Mouse (Mus musculus) heart, postnatal 0 days (tissue): Measurements from ENCODE around the gene Prdm11. TPM values are rescaled to one million over a fixed set of nuclear protein-coding genes. Genes with fewer than 3 reads are reported as not detected.

Experiments
- ATAC-seq: fragments of 200-750 bp; cut with Nextera tagmentation; 2 replicates; pipeline ENCODE4 v1.8.0; 2017; ENCODE audit warnings: low read depth, moderate number of reproducible peaks, moderate library complexity; ENCODE audit not compliant: insufficient read depth
- DNase-seq: peaks from one replicate; pipeline ENCODE4 v3.0.0-alpha.2; 2016; ENCODE audit warnings: low spot score
- H3K27ac ChIP-seq: fragments of 300-500 bp; sonication (generic); 2 replicates; pipeline ENCODE4 v1.5.1; 2014; ENCODE audit warnings: low read depth, mild to moderate bottlenecking
- H3K27me3 ChIP-seq: fragments of 300-500 bp; sonication (generic); 2 replicates; pipeline ENCODE4 v1.6.1; 2014; ENCODE audit warnings: low read length, mixed read lengths; ENCODE audit not compliant: control insufficient read depth, insufficient read depth
- H3K36me3 ChIP-seq: fragments of 300-500 bp; sonication (generic); replicated peaks from 2 replicates; pipeline ENCODE4 v1.6.1; 2014; ENCODE audit warnings: low read length, mixed read lengths; ENCODE audit not compliant: control insufficient read depth, insufficient read depth
- H3K4me1 ChIP-seq: fragments of 300-500 bp; sonication (generic); 2 replicates; pipeline ENCODE4 v1.6.1; 2014; ENCODE audit warnings: antibody characterized with exemption; ENCODE audit not compliant: control insufficient read depth, insufficient read depth
- H3K4me2 ChIP-seq: fragments of 300-500 bp; sonication (generic); 2 replicates; pipeline ENCODE4 v1.6.1; 2014; ENCODE audit warnings: low read depth, mild to moderate bottlenecking, low read length, moderate library complexity
- H3K4me3 ChIP-seq: fragments of 300-500 bp; sonication (generic); 2 replicates; pipeline ENCODE4 v1.5.1; 2014; ENCODE audit warnings: low read depth, low read length
- H3K9ac ChIP-seq: fragments of 300-500 bp; sonication (generic); replicated peaks from 2 replicates; pipeline ENCODE4 v1.6.1; 2014; ENCODE audit warnings: low read depth, low read length, mixed read lengths
- H3K9me3 ChIP-seq: fragments of 300-500 bp; sonication (generic); replicated peaks from 2 replicates; pipeline ENCODE4 v1.6.1; 2016; ENCODE audit warnings: low read length; ENCODE audit not compliant: control insufficient read depth
- CTCF ChIP-seq: IDR thresholded peaks from 2 replicates; pipeline ENCODE4 v1.5.1; 2016; ENCODE audit warnings: antibody characterized with exemption, control low read depth, low read depth
- EP300 ChIP-seq: IDR thresholded peaks from 2 replicates; pipeline ENCODE4 v1.6.1; 2016; ENCODE audit warnings: antibody characterized with exemption, low read depth
- WGBS: fragments of 180-500 bp; shearing (Covaris S2); extraction: QIAGEN DNeasy Blood & Tissue Kit; methylation state at CpG from one replicate; pipeline ENCODE4 v1.1.7; 2014; 5-methylcytosine and 5-hydroxymethylcytosine counted together
- polyA plus RNA-seq: library from polyadenylated mRNA; unstranded; fragments of >200 nt; fragmentation: Nextera tagmentation; extraction: Ambion mirVana; gene quantifications from 2 replicates; pipeline ENCODE4 v1.2.1, GENCODE M21; 2015
- total RNA-seq: library from RNA; depleted of rRNA; stranded (reverse); fragments of >200 nt; gene quantifications from 2 replicates; pipeline ENCODE4 v1.2.3, GENCODE M21; 2014; ENCODE audit warnings: low replicate concordance

The Prdm11 gene
- total and polyA plus RNA-seq, 2 experiments from 2014 or later, result 2.7 to 10.7 TPM

DNA sequence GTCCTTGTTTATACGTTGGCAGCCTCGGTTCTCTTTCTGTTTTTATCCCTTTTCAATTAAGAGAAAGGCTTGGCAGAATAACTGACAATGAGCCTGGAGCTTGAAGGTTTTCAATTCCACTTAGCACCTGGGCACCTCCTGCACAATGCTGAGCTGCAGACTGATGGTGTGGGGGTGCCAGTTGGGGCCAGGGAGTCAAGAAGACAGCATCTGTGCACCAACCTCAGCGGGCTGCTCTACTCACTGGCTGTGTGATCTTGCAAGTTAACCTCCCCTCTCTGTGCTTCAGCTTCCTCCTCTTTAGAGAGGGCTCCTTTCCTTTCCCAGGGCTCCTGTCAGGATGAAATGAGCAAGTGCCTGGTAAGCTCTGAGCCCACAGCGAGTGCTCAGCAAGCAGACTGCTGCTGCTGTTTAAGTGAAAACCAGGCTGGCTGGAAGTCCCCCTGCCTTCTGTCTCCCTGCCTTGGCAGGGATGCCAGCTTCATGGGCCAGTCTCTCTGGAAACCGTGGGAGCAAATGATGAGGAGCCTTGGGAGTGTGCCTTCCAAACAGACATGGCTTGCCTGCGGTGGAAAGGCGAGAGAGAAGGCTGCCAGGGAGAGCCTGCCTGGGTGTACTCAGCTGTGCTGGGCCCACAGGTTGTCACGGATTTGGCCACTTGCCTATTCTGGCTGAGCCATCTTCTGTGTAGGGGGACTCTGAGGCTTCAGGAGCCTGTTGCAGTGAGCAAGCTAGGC lies 39.5 kb upstream of the Prdm11 start:
- DNase-seq, result no peak
- Histone ChIP-seq H3K4me3 (no peak overlapping the region), H3K4me2 (no peak overlapping the region), H3K27ac (no peak overlapping the region), H3K27me3 (no peaks in the 10 kb centered on the region), H3K9ac (no peak overlapping the region), H3K4me1 (no peaks in the 10 kb centered on the region), H3K36me3 (no peaks in the 10 kb centered on the region), H3K9me3 (no peaks in the 10 kb centered on the region)
- 61% methylated on average over 8 of the region's 8 CpGs for WGBS
- TF ChIP-seq EP300, result no peak
- no peak for TF ChIP-seq CTCF
- no peak for ATAC-seq

DNA sequence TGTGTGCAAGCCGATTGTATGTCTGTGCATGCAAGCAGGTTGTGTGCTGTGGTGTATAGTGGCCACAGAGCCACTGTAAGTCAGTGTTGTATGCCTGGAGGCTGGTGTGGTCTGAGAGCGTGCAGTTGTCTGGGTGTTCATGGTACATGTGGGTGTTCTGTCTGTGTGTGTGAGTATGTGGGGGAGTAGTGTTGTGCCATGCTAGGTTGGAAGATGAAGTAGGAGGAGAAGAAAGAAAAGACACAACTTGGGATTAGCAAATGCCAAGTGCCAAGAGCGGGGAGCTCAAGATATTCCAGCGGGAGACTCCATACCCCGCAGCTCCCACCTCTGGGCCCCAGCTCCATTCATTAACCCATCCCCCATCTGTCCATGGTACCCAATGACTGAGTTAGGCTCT lies 38.5 kb upstream of the Prdm11 start:
- H3K9me3 ChIP-seq, result no peaks in the 10 kb centered on the region
- H3K27ac ChIP-seq, result no peak overlapping the region
- DNase-seq, result no peak
- no peak for TF ChIP-seq CTCF
- TF ChIP-seq EP300, result no peak
- H3K4me3 ChIP-seq, result no peak overlapping the region
- no peaks in the 10 kb centered on the region for H3K4me1 ChIP-seq
- H3K36me3 ChIP-seq, result no peaks in the 10 kb centered on the region
- ATAC-seq, result no peak
- H3K9ac ChIP-seq, result no peak overlapping the region
- no peaks in the 10 kb centered on the region for H3K27me3 ChIP-seq
- 88% methylated on average over 5 of the region's 5 CpGs for WGBS
- H3K4me2 ChIP-seq, result no peak overlapping the region

DNA sequence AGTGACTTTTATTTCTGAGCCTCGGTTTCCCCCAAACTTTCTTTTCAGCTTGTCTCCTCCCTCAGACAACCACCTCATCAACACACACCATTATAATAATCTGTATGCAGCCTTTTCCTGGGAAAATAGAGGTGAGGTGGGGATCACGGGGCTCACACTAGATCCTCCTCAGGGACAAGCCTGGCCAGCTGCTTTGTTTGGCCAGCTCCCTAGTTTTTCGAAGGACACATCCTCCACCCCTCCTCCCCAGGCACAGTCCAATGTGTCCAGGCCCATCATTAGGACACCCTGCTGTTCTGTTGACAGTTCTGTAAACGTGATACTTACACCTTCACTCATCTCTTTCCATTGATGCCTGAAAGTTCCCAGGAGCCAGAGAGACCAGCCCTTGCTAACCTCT lies 37.4 kb upstream of the Prdm11 start:
- H3K4me2 ChIP-seq, result no peak overlapping the region
- no peaks in the 10 kb centered on the region for H3K27me3 ChIP-seq
- WGBS, result 43% methylated on average over 4 of the region's 4 CpGs
- DNase-seq (no peak), ATAC-seq (no peak)
- no peaks in the 10 kb centered on the region for H3K9me3 ChIP-seq
- no peaks in the 10 kb centered on the region for H3K4me1 ChIP-seq
- H3K36me3 ChIP-seq, result no peaks in the 10 kb centered on the region
- no peak overlapping the region for H3K27ac ChIP-seq
- no peak overlapping the region for H3K9ac ChIP-seq
- TF ChIP-seq EP300, result no peak
- H3K4me3 ChIP-seq, result no peak overlapping the region

DNA sequence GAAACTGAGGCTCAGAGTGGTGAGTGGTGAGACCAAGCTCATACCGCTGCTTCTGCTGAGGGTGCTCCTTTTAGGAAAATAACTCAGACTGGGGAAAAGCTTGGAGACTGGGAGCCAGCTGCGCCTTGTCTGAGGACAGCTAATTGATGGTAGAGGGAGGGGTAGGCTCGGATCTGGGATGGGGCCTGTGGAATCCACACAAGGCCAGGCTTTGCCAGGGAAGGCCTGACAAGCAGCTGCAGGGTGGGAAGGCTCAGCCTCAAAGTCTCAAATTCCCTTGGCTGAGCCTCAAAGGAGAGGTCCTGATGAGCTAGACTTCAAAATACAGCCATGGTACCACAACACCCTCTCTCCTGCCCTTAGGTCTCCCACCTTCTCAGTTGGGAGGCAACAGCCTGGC lies 36.9 kb upstream of the Prdm11 start:
- Histone ChIP-seq H3K9ac (no peak overlapping the region), H3K27ac (no peak overlapping the region), H3K27me3 (no peaks in the 10 kb centered on the region), H3K9me3 (no peaks in the 10 kb centered on the region), H3K4me3 (no peak overlapping the region), H3K36me3 (no peaks in the 10 kb centered on the region), H3K4me2 (no peak overlapping the region), H3K4me1 (no peaks in the 10 kb centered on the region)
- WGBS, result 56% methylated on average over 3 of the region's 3 CpGs
- TF ChIP-seq CTCF, result no peak
- TF ChIP-seq EP300, result no peak
- DNase-seq (no peak), ATAC-seq (no peak)

DNA sequence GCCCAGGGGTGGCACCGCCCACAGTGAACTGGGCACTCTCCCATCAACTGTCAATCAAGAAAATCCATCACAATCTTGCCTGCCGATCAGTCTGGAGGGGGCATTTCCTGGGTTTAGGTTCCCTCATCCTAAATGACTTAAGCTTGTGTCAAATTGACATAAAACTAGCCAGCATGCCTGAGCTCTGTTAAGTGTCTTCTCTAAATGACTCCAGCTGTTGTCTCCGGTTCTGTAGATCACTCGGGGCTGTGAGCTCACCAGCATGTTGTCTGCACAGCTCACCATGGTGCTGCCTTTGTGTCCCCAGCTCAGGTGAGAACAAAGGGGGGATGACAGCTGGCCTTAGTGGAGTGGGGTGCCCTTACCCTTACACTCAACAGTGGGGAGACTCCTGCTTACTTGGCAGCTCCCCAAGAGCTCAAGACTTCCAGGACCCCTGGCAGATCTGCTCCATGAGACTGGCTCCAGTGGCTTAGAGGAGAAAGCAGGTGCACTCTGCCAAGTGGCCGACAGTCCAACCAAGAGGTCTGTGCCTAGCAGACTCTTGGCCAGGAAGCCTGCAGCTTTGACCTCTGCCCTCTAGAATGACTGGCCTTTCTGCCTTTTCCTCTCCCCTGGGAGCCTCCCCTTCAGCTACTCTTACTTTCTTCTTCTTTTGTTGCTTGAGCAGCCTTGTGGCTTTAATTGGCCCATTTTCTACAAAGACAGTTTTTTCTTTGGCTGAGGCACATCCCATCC lies 35.1 kb upstream of the Prdm11 start:
- DNase-seq (no peak), ATAC-seq (no peak)
- Histone ChIP-seq H3K36me3 (no peaks in the 10 kb centered on the region), H3K27me3 (no peaks in the 10 kb centered on the region), H3K4me1 (no peaks in the 10 kb centered on the region), H3K4me2 (no peak overlapping the region), H3K9me3 (no peaks in the 10 kb centered on the region), H3K27ac (no peak overlapping the region), H3K4me3 (no peak overlapping the region), H3K9ac (no peak overlapping the region)
- TF ChIP-seq CTCF, result no peak
- no peak for TF ChIP-seq EP300
- WGBS, result 53% methylated on average over 5 of the region's 5 CpGs
